Mouse (Mus musculus): ENCODE data around the gene Rims4.

Gene Rims4

DNA sequence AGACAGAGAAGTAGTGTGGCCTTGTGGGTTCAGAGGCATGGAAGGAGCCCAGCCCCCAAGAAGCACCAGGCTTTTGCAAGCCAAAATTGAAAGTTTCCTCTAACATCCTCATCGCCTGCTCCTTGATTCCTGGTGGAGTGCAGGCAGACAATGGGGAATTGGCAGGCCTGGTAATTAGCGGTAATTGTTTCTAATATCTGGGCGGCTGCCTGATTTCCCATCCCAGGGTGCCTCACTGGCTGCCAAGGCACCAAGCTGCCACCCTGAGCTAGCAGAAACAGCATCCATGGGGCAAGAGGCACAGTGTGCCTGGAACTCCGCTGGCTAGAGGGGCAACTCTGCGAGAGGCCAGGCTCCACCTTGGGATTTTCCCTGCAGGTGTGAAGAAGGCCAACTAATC, 48.7 kb downstream of the Rims4 start:
- no peak for DNase-seq (ENCODE audit: low spot score in 2 of 2)

DNA sequence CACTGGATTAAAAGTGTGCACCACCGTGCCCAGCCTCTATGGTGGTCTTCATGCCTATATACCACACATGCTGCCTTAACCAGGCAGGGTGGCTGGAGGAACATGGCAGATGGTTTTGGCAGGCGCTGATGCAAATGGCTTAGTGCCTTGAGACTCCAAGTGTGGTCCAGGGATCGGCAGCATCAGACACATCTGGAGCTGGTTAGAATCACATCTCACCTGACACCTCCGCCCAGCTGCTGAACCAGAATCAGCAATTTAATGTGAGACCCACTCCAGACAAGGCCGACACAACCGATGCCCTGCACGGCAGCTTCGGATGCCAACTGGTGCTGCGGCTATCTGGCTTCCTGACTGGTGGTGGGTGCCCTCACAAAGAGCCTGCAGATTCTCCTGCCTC, 52.4 kb downstream of the Rims4 start:
- no peak for DNase-seq (ENCODE audit: low spot score in 2 of 2)

- DNase-seq (ENCODE audit: low spot score in 2 of 2): no peak
Measured at GRCm38 (mm10) chr2:163865311-163865710, 53.2 kb downstream of the Rims4 start.

- peak in 1 of 2 experiments; percentile 19 for DNase-seq (ENCODE audit: low spot score in 2 of 2)
Measured at GRCm38 (mm10) chr2:163858254-163858947, 60.1 kb downstream of the Rims4 start.

DNA sequence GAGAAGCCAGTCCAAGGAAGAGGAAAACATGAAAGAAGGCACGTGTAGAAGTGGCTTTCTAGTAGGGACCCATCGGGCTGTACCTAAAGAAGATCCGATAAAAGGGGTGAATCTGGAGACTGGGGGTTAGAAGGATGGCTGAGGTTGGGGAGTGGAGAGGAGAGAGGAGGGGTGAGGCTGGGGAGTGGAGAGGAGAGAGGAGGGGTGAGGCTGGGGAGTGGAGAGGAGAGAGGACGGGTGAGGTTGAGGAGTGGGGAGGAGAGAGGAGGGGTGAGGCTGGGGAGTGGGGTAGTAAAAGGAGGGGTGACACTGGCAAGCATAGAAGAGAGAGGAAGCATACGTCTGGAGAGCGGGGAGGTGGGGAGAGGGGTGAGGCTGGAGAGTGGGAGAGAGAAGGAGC, 61.2 kb downstream of the Rims4 start:
- DNase-seq (ENCODE audit: low spot score in 2 of 2): no peak

DNA sequence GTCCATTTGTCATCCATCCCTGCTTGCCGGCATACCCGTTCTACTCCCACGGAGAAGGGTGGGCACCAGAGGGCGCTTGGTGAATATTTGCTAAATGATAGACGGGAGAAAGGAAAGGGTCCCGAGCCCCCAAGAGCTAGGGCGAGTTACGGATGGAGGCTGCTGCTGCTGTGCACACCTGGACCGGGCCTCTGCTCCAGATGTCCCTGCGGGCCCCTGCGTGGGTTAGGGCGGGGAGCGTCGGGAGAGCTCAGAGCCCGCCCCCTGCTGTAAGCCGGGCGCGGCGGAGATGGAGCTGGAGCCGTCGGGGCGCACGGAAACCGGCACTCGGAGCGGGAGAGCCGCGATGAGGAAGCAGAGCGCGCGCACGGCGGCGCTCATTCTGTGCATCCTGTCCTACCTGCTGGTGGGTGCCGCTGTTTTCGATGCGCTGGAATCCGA, 65.0 kb downstream of the Rims4 start, which contains the start of gene Kcnk15:
Gene Kcnk15, plus strand, starts transcription at position 191 of the 441 bp plus-strand sequence.
- DNase-seq (ENCODE audit: low spot score in 2 of 2): no peak

DNA sequence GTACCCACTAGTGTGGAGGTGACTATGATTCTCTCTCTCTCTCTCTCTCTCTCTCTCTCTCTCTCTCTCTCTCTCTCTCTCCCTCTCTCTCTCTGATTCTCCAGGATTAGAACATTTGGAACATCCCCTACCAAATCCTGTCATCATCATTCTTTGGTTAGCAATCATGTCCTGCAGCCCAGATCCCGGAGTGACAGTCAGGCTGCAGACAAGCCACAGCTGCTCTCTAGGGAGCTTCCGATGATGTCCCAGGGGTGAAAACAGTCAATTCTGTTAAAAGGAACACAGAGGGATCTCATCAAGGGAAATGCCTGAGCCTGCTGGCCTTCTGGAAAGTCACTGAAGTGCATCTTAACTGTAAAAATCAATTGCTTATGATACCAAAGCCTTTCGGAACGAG, 76.4 kb downstream of the Rims4 start:
- DNase-seq (ENCODE audit: low spot score in 2 of 2): no peak

GRCm38 (mm10) chr2:163839519-163839918, 79.0 kb downstream of the Rims4 start:
- DNase-seq (ENCODE audit: low spot score in 2 of 2): no peak

DNA sequence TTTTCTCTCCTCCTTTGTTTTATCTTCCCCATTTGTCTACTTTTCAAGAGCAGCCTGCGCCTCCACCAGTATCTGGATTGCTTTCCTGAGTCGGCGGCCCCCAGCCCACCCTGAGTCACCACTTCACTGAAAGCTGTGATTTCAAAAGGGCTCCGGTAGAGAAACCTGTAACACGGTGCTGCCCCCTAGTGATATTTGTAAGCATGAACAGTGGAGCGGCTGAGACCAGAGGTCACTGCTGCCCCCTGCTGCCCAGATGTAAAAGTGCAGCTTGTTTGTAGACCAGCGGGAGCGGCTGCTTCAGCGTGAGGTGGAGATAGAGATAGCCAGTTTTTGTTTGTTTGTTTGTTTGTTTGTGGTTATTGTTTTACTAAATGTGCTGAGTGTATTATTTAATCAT, 80.4 kb downstream of the Rims4 start:
- DNase-seq (ENCODE audit: low spot score in 2 of 2): peak; percentile 61 to 62

GRCm38 (mm10) chr2:163831163-163831562, 87.3 kb downstream of the Rims4 start:
- DNase-seq (ENCODE audit: low spot score in 2 of 2): no peak

- DNase-seq (ENCODE audit: low spot score in 2 of 2): no peak
Measured at GRCm38 (mm10) chr2:163826494-163826893, 92.0 kb downstream of the Rims4 start.

DNA sequence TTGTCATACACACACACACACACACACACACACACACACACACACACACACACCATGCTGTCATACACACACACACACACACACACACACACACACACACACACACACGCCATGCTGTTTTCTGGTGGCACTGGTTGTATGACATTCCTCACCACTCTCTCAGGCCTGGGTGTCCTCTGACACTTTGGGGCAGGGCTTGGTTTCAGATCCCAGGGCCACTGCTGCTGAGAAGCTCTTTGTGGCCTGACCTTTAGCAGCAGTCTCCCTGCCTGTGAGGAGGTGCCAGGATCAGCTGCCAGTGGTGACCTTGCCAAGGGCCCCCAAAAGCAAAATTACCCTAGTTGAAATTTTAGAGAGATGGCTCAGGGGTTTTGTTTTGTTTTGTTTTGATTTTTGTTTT, 92.6 kb downstream of the Rims4 start:
- no peak for DNase-seq (ENCODE audit: low spot score in 2 of 2)

- DNase-seq (ENCODE audit: low spot score in 2 of 2): no peak
Measured at GRCm38 (mm10) chr2:163823771-163824170, 94.7 kb downstream of the Rims4 start.

DNA sequence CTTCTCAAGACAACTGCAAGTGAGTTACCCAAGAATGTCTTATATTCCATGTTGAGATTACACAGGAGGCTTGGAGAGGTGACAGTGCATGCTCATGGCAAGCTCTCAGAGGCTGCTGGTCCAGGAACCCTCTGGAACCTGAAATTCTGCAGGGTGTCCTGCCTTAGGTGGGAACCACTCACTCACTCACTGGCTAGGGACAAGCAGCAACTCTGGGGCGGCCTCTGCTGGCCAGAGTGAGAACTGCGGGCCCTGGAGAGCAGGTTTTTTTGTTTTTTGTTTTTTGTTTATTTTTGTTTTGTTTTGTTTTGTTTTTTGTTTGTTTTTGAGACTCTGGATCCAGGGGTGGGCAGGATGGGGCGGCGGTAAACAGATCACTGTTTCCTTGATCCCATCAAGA, 95.2 kb downstream of the Rims4 start:
- DNase-seq (ENCODE audit: low spot score in 2 of 2): peak in 1 of 2 experiments; percentile 57

- DNase-seq (ENCODE audit: low spot score in 2 of 2): peak; percentile 17 to 35
Measured at GRCm38 (mm10) chr2:163820607-163821006, 97.9 kb downstream of the Rims4 start, which contains the start of gene Ccn5. Ccn5 (plus strand) TSS chr2:163820861.

DNA sequence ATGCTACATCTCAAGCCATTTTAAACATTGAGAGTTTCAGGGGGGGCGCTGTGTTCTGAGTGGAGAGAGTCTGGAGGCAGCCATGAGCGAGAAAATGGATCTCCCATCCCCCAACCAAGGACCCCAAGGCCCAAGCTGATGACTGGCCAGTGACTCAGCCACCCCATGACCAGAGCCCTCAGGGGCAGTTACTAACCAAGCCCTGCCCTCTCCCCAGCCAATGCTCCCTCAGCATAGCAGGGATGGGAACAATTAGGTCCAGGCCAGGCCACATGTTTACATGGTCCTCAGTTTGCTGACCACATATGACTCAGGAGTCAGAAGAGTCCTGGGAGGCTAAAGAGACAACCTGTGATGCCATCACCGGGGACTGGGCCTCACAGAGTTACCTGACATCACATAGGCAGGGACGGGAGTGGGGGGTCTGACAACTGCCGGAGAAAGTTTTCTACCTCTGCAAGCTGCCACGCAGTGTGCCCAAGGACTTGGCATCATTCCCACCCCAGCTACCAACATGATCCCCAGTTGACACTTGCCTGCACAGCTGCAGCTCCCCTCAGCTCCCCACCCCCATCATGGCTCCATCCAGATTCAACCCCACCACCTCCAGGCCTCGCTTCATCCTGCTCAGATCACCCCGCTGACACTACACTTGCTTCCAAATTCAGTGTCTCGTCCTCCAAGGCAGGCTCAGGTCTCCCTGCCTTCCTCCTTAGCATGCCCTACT, 103.6 kb downstream of the Rims4 start:
- no peak for DNase-seq (ENCODE audit: low spot score in 2 of 2)

DNA sequence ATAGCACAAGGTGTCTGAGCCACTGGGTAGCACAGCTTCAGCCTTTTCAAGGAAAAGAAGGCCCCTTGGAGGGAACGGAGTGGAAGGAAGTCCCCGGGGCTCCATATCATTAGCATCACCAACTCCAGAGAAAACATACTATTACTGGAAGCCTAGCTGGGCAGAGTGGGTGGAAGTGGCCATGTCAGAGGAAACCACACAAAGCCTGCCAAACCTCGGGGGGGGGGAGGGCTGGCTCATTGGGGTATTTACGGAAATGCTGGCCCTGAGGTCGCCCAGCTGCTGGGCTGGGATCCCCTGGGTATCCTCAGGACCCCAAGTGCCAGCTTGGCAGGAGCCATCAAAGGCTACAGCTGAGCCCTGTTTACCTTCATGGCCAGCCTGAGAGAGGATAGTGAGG, 105.4 kb downstream of the Rims4 start:
- DNase-seq (ENCODE audit: low spot score in 2 of 2): no peak
